Mouse (Mus musculus): ENCODE results near the gene Mtcl1. TPM values are rescaled to one million over a fixed set of nuclear protein-coding genes. Genes with fewer than 3 reads are reported as not detected.

The Mtcl1 gene
- polyA plus RNA-seq, 1 experiment, result 91.0 TPM

- Histone ChIP-seq H3K9ac (ENCODE audit: low read depth, poor library complexity, severe bottlenecking) (no peak overlapping the region), H3K36me3 (ENCODE audit: control insufficient read depth, insufficient read depth, low read length, poor library complexity, severe bottlenecking) (no peaks in the 10 kb centered on the region), H3K4me3 (ENCODE audit: low read depth, low read length) (no peak overlapping the region), H3K27me3 (ENCODE audit: control insufficient read depth, insufficient read depth, low read length, poor library complexity, severe bottlenecking) (no peaks in the 10 kb centered on the region), H3K4me1 (ENCODE audit: control insufficient read depth, insufficient read depth, low read length) (peaks cover 3% of the 10 kb centered on the region), H3K27ac (ENCODE audit: insufficient read depth, low read length) (peak overlapping the region; percentile 65; the same call in 1 of the 2 replicates), H3K9me3 (replicated peaks; ENCODE audit: control insufficient read depth, insufficient read depth, low read length, poor library complexity, severe bottlenecking) (no peaks in the 10 kb centered on the region)
- TF ChIP-seq CTCF (IDR thresholded peaks at IDR 0.05; ENCODE audit: low read depth, low read length) (no peak), POLR2A (IDR thresholded peaks at IDR 0.05; ENCODE audit: insufficient read depth, low read length) (no peak), EP300 (IDR thresholded peaks at IDR 0.05; ENCODE audit: insufficient read depth, low read depth, low read length) (no peak)
Measured at GRCm38 (mm10) chr17:66301906-66302305, 147.6 kb downstream of the Mtcl1 start.

- no peak overlapping the region for H3K4me3 ChIP-seq (ENCODE audit: low read depth, low read length)
- peak overlapping the region; percentile 65 for H3K27ac ChIP-seq (ENCODE audit: insufficient read depth, low read length)
- no peak for TF ChIP-seq CTCF (IDR thresholded peaks at IDR 0.05; ENCODE audit: low read depth, low read length)
- TF ChIP-seq EP300 (IDR thresholded peaks at IDR 0.05; ENCODE audit: insufficient read depth, low read depth, low read length), result no peak
- no peak for TF ChIP-seq POLR2A (IDR thresholded peaks at IDR 0.05; ENCODE audit: insufficient read depth, low read length)
- no peak overlapping the region for H3K9ac ChIP-seq (ENCODE audit: low read depth, poor library complexity, severe bottlenecking)
- no peaks in the 10 kb centered on the region for H3K27me3 ChIP-seq (ENCODE audit: control insufficient read depth, insufficient read depth, low read length, poor library complexity, severe bottlenecking)
- no peaks in the 10 kb centered on the region for H3K36me3 ChIP-seq (ENCODE audit: control insufficient read depth, insufficient read depth, low read length, poor library complexity, severe bottlenecking)
- H3K9me3 ChIP-seq (replicated peaks; ENCODE audit: control insufficient read depth, insufficient read depth, low read length, poor library complexity, severe bottlenecking), result no peaks in the 10 kb centered on the region
- H3K4me1 ChIP-seq (ENCODE audit: control insufficient read depth, insufficient read depth, low read length), result peaks cover 3% of the 10 kb centered on the region
Measured at GRCm38 (mm10) chr17:66301267-66301666, 148.3 kb downstream of the Mtcl1 start.

GRCm38 (mm10) chr17:66297721-66298120 lies 151.8 kb downstream of the Mtcl1 start:
- H3K4me3 ChIP-seq (ENCODE audit: low read depth, low read length), result no peak overlapping the region

GRCm38 (mm10) chr17:66293581-66293980 lies 156.0 kb downstream of the Mtcl1 start:
- H3K27ac ChIP-seq (ENCODE audit: insufficient read depth, low read length), result no peak overlapping the region
- H3K9ac ChIP-seq (ENCODE audit: low read depth, poor library complexity, severe bottlenecking), result no peak overlapping the region
- no peaks in the 10 kb centered on the region for H3K9me3 ChIP-seq (replicated peaks; ENCODE audit: control insufficient read depth, insufficient read depth, low read length, poor library complexity, severe bottlenecking)
- H3K36me3 ChIP-seq (ENCODE audit: control insufficient read depth, insufficient read depth, low read length, poor library complexity, severe bottlenecking), result no peaks in the 10 kb centered on the region
- no peaks in the 10 kb centered on the region for H3K4me1 ChIP-seq (ENCODE audit: control insufficient read depth, insufficient read depth, low read length)
- no peaks in the 10 kb centered on the region for H3K27me3 ChIP-seq (ENCODE audit: control insufficient read depth, insufficient read depth, low read length, poor library complexity, severe bottlenecking)
- TF ChIP-seq EP300 (IDR thresholded peaks at IDR 0.05; ENCODE audit: insufficient read depth, low read depth, low read length), result no peak
- no peak for TF ChIP-seq CTCF (IDR thresholded peaks at IDR 0.05; ENCODE audit: low read depth, low read length)
- no peak for TF ChIP-seq POLR2A (IDR thresholded peaks at IDR 0.05; ENCODE audit: insufficient read depth, low read length)
- H3K4me3 ChIP-seq (ENCODE audit: low read depth, low read length), result no peak overlapping the region

More at GRCm38 (mm10) chr17:66297721-66298120, 151.8 kb downstream of the Mtcl1 start:
- Histone ChIP-seq H3K27me3 (ENCODE audit: control insufficient read depth, insufficient read depth, low read length, poor library complexity, severe bottlenecking) (no peaks in the 10 kb centered on the region), H3K27ac (ENCODE audit: insufficient read depth, low read length) (no peak overlapping the region), H3K9ac (ENCODE audit: low read depth, poor library complexity, severe bottlenecking) (no peak overlapping the region), H3K36me3 (ENCODE audit: control insufficient read depth, insufficient read depth, low read length, poor library complexity, severe bottlenecking) (no peaks in the 10 kb centered on the region), H3K9me3 (replicated peaks; ENCODE audit: control insufficient read depth, insufficient read depth, low read length, poor library complexity, severe bottlenecking) (no peaks in the 10 kb centered on the region), H3K4me1 (ENCODE audit: control insufficient read depth, insufficient read depth, low read length) (peaks cover 3% of the 10 kb centered on the region)
- no peak for TF ChIP-seq POLR2A (IDR thresholded peaks at IDR 0.05; ENCODE audit: insufficient read depth, low read length)
- no peak for TF ChIP-seq EP300 (IDR thresholded peaks at IDR 0.05; ENCODE audit: insufficient read depth, low read depth, low read length)
- no peak for TF ChIP-seq CTCF (IDR thresholded peaks at IDR 0.05; ENCODE audit: low read depth, low read length)

- no peaks in the 10 kb centered on the region for H3K36me3 ChIP-seq (ENCODE audit: control insufficient read depth, insufficient read depth, low read length, poor library complexity, severe bottlenecking)
- no peaks in the 10 kb centered on the region for H3K27me3 ChIP-seq (ENCODE audit: control insufficient read depth, insufficient read depth, low read length, poor library complexity, severe bottlenecking)
- H3K9ac ChIP-seq (ENCODE audit: low read depth, poor library complexity, severe bottlenecking), result no peak overlapping the region
- no peak overlapping the region for H3K27ac ChIP-seq (ENCODE audit: insufficient read depth, low read length)
- H3K4me1 ChIP-seq (ENCODE audit: control insufficient read depth, insufficient read depth, low read length), result peaks cover 2% of the 10 kb centered on the region
- no peak for TF ChIP-seq EP300 (IDR thresholded peaks at IDR 0.05; ENCODE audit: insufficient read depth, low read depth, low read length)
- no peak for TF ChIP-seq CTCF (IDR thresholded peaks at IDR 0.05; ENCODE audit: low read depth, low read length)
- no peak for TF ChIP-seq POLR2A (IDR thresholded peaks at IDR 0.05; ENCODE audit: insufficient read depth, low read length)
- no peak overlapping the region for H3K4me3 ChIP-seq (ENCODE audit: low read depth, low read length)
- H3K9me3 ChIP-seq (replicated peaks; ENCODE audit: control insufficient read depth, insufficient read depth, low read length, poor library complexity, severe bottlenecking), result no peaks in the 10 kb centered on the region
Measured at GRCm38 (mm10) chr17:66289894-66290293, 159.7 kb downstream of the Mtcl1 start.

Other genes starting within 250 kb of the Mtcl1 start
- gene Rab12, start 70.0 kb upstream of the Mtcl1 start, polyA plus RNA-seq (2011; ENCODE audit: insufficient read depth, insufficient read length, low read depth, missing spikeins), result 100 and 105 TPM in 2 replicates
- gene Themis3, start 144.9 kb upstream of the Mtcl1 start, polyA plus RNA-seq (2011; ENCODE audit: insufficient read depth, insufficient read length, low read depth, missing spikeins), result not detected in 2 replicates

Measured in ES-Bruce4 (cell line).